Mouse (Mus musculus) bone marrow, adult 2 months (tissue): ENCODE data around the gene Gm44503.

Source experiments
- CTCF ChIP-seq: fragments of 200-500 bp; IDR thresholded peaks from 2 replicates; pipeline ENCODE4 v1.5.1; 2011; ENCODE audit warnings: low read length, control low read depth; ENCODE audit not compliant: control insufficient read depth, insufficient read depth
- POLR2A ChIP-seq: fragments of 200-500 bp; IDR thresholded peaks from 2 replicates; pipeline ENCODE4 v1.6.1; 2011; ENCODE audit warnings: low read depth, mild to moderate bottlenecking, control low read depth, low read length, borderline replicate concordance; ENCODE audit not compliant: control insufficient read depth

- TF ChIP-seq CTCF (no peak), POLR2A (no peak)
Measured at GRCm38 (mm10) chr9:72925935-72926258, 32.8 kb upstream of the Gm44503 start.
